Mouse (Mus musculus) lung, adult 2 months (tissue): ENCODE results near the gene Hsd17b13.

Experiments
- CTCF ChIP-seq: fragments of 200-500 bp; IDR thresholded peaks from 2 replicates; pipeline ENCODE4 v1.5.1; 2011; ENCODE audit warnings: mild to moderate bottlenecking, low read length, control low read depth; ENCODE audit not compliant: insufficient read depth
- POLR2A ChIP-seq: fragments of 200-500 bp; IDR thresholded peaks from 2 replicates; pipeline ENCODE4 v1.6.1; 2011; ENCODE audit warnings: low read depth, mild to moderate bottlenecking, control low read depth, low read length, borderline replicate concordance; ENCODE audit errors: extremely low read depth

DNA sequence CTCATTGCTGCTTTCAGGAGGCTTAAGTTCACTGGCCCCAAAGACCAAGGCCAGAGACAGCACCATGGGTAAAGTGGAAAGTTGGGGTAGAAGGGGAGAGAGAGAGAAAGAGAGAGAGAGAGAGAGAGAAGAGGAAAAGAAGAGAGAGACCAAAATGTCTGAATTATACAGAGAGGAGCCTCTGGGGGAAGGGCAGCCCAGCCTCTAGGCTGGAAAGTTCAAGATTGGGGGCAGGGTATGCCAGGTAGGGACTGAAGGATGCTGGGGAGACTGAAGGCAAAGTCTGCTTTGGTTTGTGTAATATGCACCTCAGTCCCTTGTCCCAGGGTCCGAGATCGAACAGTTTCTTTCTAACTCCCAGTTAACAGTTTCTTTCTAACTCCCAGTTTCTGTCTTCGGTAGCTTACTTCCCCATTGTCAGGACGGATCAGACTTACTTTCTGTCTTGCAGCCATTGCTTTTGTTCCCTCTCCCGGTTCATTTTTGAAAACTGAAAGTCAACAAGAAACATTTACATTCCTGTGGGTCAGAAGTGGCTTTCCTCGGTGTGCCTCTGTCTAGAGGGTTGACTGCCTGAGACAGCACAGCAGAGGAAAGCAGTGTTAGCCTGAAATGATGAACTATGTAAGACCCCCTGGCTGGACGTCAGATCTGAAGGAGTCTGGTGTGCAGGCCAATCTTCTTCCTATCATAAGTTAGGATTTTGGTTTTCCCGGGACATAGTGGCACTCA is 46.2 kb upstream of the Hsd17b13 start:
- TF ChIP-seq CTCF (no peak), POLR2A (no peak)
